Mouse (Mus musculus): ENCODE data around the gene Tmem171.

Tmem171 gene

GRCm38 (mm10) chr13:98647775-98648568 lies 46.7 kb downstream of the Tmem171 start:
- DNase-seq (ENCODE audit: low read depth, low spot score) = no peak

DNA sequence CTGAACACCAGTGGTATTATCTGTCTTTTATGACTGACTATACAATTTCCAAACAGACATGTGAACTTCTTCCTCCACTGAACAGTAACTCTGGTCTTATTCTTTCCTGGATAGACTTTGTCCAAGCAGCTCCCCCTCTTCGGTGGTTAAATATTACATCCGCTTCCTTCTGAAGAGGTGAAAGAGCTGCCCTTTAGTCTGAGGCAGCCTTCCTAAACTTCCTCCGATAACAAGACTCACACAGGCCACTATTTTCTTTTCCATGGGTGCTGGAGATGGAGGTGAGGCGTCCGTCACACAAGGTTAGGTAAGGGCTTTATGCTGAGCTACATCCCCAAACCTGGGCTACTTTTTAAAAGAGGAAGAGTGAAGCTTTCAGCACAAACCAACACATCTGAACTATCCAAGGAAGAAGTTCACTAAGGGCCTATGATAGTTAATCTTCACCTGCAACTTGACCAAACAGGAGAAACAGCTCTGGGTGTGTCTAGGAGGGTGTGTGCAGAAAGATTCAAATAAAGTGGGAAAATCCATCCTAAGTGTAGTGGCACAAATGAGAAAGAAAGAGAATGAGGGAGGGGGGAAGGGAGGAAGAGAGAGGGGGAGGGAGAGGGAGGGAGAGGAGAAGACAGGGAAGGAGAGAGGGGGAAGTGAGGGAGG lies 56.0 kb downstream of the Tmem171 start:
- DNase-seq (ENCODE audit: low read depth, low spot score) = no peak

DNA sequence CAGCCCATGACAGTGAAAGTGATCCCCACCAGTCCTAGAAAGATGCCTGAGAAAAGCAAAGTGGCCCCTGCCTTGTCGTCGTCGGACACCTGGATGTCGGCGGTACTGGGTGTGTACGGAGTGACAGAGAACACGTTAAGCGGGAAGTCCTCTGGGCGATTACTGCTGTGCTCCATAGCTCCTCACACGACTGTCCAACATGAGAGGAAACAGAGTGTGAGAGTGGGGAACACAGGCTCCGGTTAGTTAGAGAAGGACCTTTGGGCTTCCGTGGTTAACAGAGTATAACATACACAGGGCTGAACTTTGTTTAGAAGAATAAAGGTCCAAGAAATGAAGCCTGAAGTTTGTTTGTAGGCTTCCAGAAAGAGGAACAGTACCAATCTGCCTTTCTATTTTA lies 57.5 kb downstream of the Tmem171 start, which contains the start of gene Tmem174:
TSS of gene Tmem174 (minus strand) at position 266 of the 400 bp plus-strand sequence.
- DNase-seq (ENCODE audit: low read depth, low spot score) = no peak

GRCm38 (mm10) chr13:98636571-98636970 lies 58.1 kb downstream of the Tmem171 start:
- DNase-seq (ENCODE audit: low read depth, low spot score) = no peak

Measured in ZHBTc4 (cell line).